Mouse (Mus musculus): ENCODE data around the gene Fabp3. TPM values are rescaled to one million over a fixed set of nuclear protein-coding genes. Genes with fewer than 3 reads are reported as not detected.

The Fabp3 gene
- total and polyA plus RNA-seq, 3 experiments = 0.60 TPM; not detected in 2

- Histone ChIP-seq H3K27ac (ENCODE audit: control insufficient read depth, low read depth, low read length) (no peak overlapping the region), H3K36me3 (ENCODE audit: control insufficient read depth in 1 of 2, insufficient read depth in 2 of 2, low read length in 2 of 2) (peaks cover 0 to 12% of the 10 kb centered on the region in 2 experiments; a peak in 2 of 4 replicates), H3K4me3 (ENCODE audit: control insufficient read depth in 1 of 2, insufficient read depth in 1 of 2, low read depth in 2 of 2, low read length in 2 of 2) (no peak overlapping the region), H3K9ac (ENCODE audit: control insufficient read depth, low read depth, low read length, poor library complexity, severe bottlenecking) (no peak overlapping the region), H3K27me3 (ENCODE audit: control insufficient read depth in 1 of 2, insufficient read depth in 2 of 2, low read length in 2 of 2) (no peaks in the 10 kb centered on the region), H3K4me1 (ENCODE audit: control insufficient read depth in 1 of 2, insufficient read depth in 2 of 2, low read length in 2 of 2) (peaks cover 16 to 24% of the 10 kb centered on the region in 2 experiments), H3K9me3 (replicated peaks; ENCODE audit: insufficient read depth, low read length) (no peaks in the 10 kb centered on the region), H3K79me2 (ENCODE audit: control insufficient read depth, insufficient read depth, low read length, poor library complexity) (no peaks in the 10 kb centered on the region)
- TF ChIP-seq BHLHE40 (IDR thresholded peaks at IDR 0.05; ENCODE audit: borderline replicate concordance, low read depth, low read length) (no peak), GATA1 (IDR thresholded peaks at IDR 0.05; ENCODE audit: low read depth, low read length) (no peak), RCOR1 (IDR thresholded peaks at IDR 0.05; ENCODE audit: low read depth, low read length) (no peak)
- no peak for DNase-seq (ENCODE audit: low read depth, low spot score)
These were observed 9.3 kb upstream of the Fabp3 start for GRCm38 (mm10) chr4:130298877-130299628.

GRCm38 (mm10) chr4:130299629-130300018 lies 8.8 kb upstream of the Fabp3 start:
- no peak for DNase-seq (ENCODE audit: low read depth, low spot score)
- TF ChIP-seq USF1 (IDR thresholded peaks at IDR 0.05; ENCODE audit: low read depth, low read length) = no peak
- TF ChIP-seq ELF1 (IDR thresholded peaks at IDR 0.05; ENCODE audit: low read depth, low read length) = no peak
- TF ChIP-seq JUND (IDR thresholded peaks at IDR 0.05; ENCODE audit: low read depth, low read length) = no peak
- TF ChIP-seq TAL1 (IDR thresholded peaks at IDR 0.05; ENCODE audit: low read length) = no peak
- no peak for TF ChIP-seq SMC3 (IDR thresholded peaks at IDR 0.05; ENCODE audit: low read depth, low read length)
- no peak for TF ChIP-seq E2F4 (IDR thresholded peaks at IDR 0.05; ENCODE audit: borderline replicate concordance, low read depth, low read length)
- no peak for TF ChIP-seq MAX (IDR thresholded peaks at IDR 0.05; ENCODE audit: low read length)
- TF ChIP-seq CTCF (IDR thresholded peaks at IDR 0.05 in 2 of 3, conservative IDR thresholded peaks at IDR 0.05 in 1 of 3; ENCODE audit: control insufficient read depth in 1 of 3, insufficient read depth in 1 of 3, low read depth in 2 of 3, low read length in 3 of 3, poor library complexity in 1 of 3, severe bottlenecking in 1 of 3) = no peak
- no peak for TF ChIP-seq POLR2AphosphoS2 (IDR thresholded peaks at IDR 0.05; ENCODE audit: low read length)
- no peak for TF ChIP-seq MAFK (IDR thresholded peaks at IDR 0.05; ENCODE audit: borderline replicate concordance, low read depth, low read length)
- TF ChIP-seq ZMIZ1 (IDR thresholded peaks at IDR 0.05; ENCODE audit: low read depth, low read length) = no peak
- no peak for TF ChIP-seq POLR2AphosphoS5 (IDR thresholded peaks at IDR 0.05; ENCODE audit: borderline replicate concordance, low read depth, low read length)
- no peak for TF ChIP-seq ETS1 (IDR thresholded peaks at IDR 0.05; ENCODE audit: low read depth, low read length)
- TF ChIP-seq MYB (IDR thresholded peaks at IDR 0.05; ENCODE audit: low read depth, low read length) = no peak
- no peak for TF ChIP-seq GABPA (IDR thresholded peaks at IDR 0.05; ENCODE audit: low read depth, low read length)
- TF ChIP-seq HCFC1 (IDR thresholded peaks at IDR 0.05; ENCODE audit: low read depth, low read length) = no peak
- Histone ChIP-seq H3K27me3 (ENCODE audit: control insufficient read depth in 1 of 2, insufficient read depth in 2 of 2, low read length in 2 of 2) (no peaks in the 10 kb centered on the region), H3K9me3 (replicated peaks; ENCODE audit: insufficient read depth, low read length) (no peaks in the 10 kb centered on the region), H3K27ac (ENCODE audit: control insufficient read depth, low read depth, low read length) (no peak overlapping the region), H3K4me1 (ENCODE audit: control insufficient read depth in 1 of 2, insufficient read depth in 2 of 2, low read length in 2 of 2) (peaks cover 16 to 24% of the 10 kb centered on the region in 2 experiments), H3K36me3 (ENCODE audit: control insufficient read depth in 1 of 2, insufficient read depth in 2 of 2, low read length in 2 of 2) (peaks cover 0 to 12% of the 10 kb centered on the region in 2 experiments; a peak in 2 of 4 replicates), H3K4me3 (ENCODE audit: control insufficient read depth in 1 of 2, insufficient read depth in 1 of 2, low read depth in 2 of 2, low read length in 2 of 2) (no peak overlapping the region), H3K79me2 (ENCODE audit: control insufficient read depth, insufficient read depth, low read length, poor library complexity) (no peaks in the 10 kb centered on the region), H3K9ac (ENCODE audit: control insufficient read depth, low read depth, low read length, poor library complexity, severe bottlenecking) (no peak overlapping the region)
